Mouse (Mus musculus) heart, adult 2 months (tissue): ENCODE measurements at regions not wholly inside any gene's neighbourhood (a gene's known extent, or its start where the extent isn't known, plus 50 kb on each side); places are given as distances from the start of the nearest gene placed in this dataset.
"Not testable (repeated sequence)": the region's sequence is repeated elsewhere in the genome, so short reads cannot be mapped to it uniquely, and the experiment has no call there.

Experiments
- CTCF ChIP-seq: fragments of 200-600 bp; IDR thresholded peaks from 2 replicates; pipeline ENCODE4 v1.8.1; 2022; ENCODE audit warnings: antibody characterized with exemption, mild to moderate bottlenecking, moderate library complexity
- EP300 ChIP-seq: fragments of 200-500 bp; IDR thresholded peaks from 2 replicates; pipeline ENCODE4 v1.6.1; 2011; ENCODE audit warnings: low read depth, low read length, control low read depth; ENCODE audit not compliant: insufficient read depth
- POLR2A ChIP-seq: fragments of 200-500 bp; IDR thresholded peaks from 2 replicates; pipeline ENCODE4 v1.6.1; 2011; ENCODE audit warnings: mild to moderate bottlenecking, low read depth, low read length, control low read depth; ENCODE audit not compliant: insufficient read depth

- not testable (repeated sequence) for TF ChIP-seq CTCF, POLR2A, EP300
Measured at GRCm38 (mm10) chr10:15793185-15793584, 1075.2 kb upstream of the Gje1 start.
